Mouse (Mus musculus) spleen, postnatal 36 days (tissue): ENCODE results near the gene Vmn1r222.
"Not testable (repeated sequence)": the region's sequence is repeated elsewhere in the genome, so short reads cannot be mapped to it uniquely, and the experiment has no call there.

Experiments
- DNase-seq, 2 experiments: peaks; one replicate each; pipeline ENCODE4 v3.0.0; 2022; ENCODE audit warnings: low spot score in 2 of 2, mixed read lengths in 1 of 2

The Vmn1r222 gene

GRCm38 (mm10) chr13:23235847-23236246 lies at the start of gene Vmn1r222:
Gene Vmn1r222 (minus strand): TSS chr13:23235947.
- not testable (repeated sequence) for DNase-seq

GRCm38 (mm10) chr13:23285191-23285920 lies 49.6 kb upstream of the Vmn1r222 start:
- no peak for DNase-seq

- no peak for DNase-seq
Observed at GRCm38 (mm10) chr13:23279992-23280391, 44.2 kb upstream of the Vmn1r222 start.

GRCm38 (mm10) chr13:23279576-23279975 lies 43.8 kb upstream of the Vmn1r222 start:
- no peak for DNase-seq

GRCm38 (mm10) chr13:23270321-23271101 lies 34.8 kb upstream of the Vmn1r222 start:
- no peak for DNase-seq

- DNase-seq: no peak
Observed at GRCm38 (mm10) chr13:23269681-23270080, 33.9 kb upstream of the Vmn1r222 start.

GRCm38 (mm10) chr13:23269127-23269526 lies 33.4 kb upstream of the Vmn1r222 start:
- DNase-seq: not testable (repeated sequence)

- DNase-seq: not testable (repeated sequence)
Observed at GRCm38 (mm10) chr13:23268606-23269005, 32.9 kb upstream of the Vmn1r222 start.

GRCm38 (mm10) chr13:23258546-23259048 lies 22.9 kb upstream of the Vmn1r222 start:
- no peak for DNase-seq

GRCm38 (mm10) chr13:23246834-23247233 lies 11.1 kb upstream of the Vmn1r222 start, which contains the start of gene Vmn1r223:
Gene Vmn1r223 (plus strand): TSS chr13:23247134.
- not testable (repeated sequence) for DNase-seq

- not testable (repeated sequence) for DNase-seq
Observed at GRCm38 (mm10) chr13:23213827-23214226, 21.9 kb downstream of the Vmn1r222 start, which contains the start of gene Vmn1r221. Gene Vmn1r221 (plus strand): TSS chr13:23214127.

GRCm38 (mm10) chr13:23203885-23204284 lies 31.9 kb downstream of the Vmn1r222 start:
- not testable (repeated sequence) for DNase-seq

GRCm38 (mm10) chr13:23187875-23188274 lies 47.9 kb downstream of the Vmn1r222 start, which contains the start of gene Vmn1r220:
Gene Vmn1r220 (minus strand): TSS chr13:23187975.
- no peak for DNase-seq
